In the genomic region with DNA sequence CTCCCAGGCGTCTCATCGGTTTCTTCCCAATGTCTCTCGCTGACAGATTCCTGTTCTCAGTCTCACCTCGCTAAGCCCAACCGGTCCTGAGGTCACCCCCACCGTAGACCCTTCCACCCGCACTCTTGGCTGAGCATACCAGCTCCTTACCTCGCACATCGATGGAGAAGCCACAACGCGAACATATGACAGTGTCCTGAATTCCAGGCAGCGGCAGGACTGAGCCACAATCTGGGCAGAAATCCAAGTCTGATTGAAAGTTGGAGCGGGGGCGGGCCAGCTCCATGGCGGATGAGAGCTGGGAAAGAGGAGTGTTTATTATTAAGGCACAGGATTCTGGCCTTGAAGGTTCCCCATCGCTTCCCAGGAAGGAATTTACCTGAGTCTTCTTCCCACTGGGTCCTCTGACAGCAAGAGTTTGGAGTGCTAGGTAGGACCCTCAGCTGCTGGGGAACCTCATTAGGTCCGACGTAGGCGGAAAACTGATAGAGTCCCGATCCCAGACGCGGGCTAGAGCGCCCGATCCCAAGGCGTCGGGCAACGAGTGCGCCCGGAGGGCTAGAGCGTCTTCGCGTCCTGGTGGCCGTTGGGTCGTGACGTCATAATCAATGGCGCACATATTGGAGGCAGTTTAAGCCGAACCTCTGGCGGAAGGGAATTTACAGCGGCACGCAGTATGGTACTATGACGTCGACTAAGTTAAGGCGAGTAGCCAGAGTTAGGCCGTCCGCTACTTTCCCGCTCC, we compare ENCODE assay signal across 8 mouse cellular contexts. TPM values are rescaled to one million over a fixed set of nuclear protein-coding genes. Genes with fewer than 3 reads are reported as not detected.
A peak's percentile ranks its signal among the peaks of the same experiment; 100 is the strongest.
DNase-seq lines count a peak whose midpoint lies in the region; ATAC-seq and TF ChIP-seq lines count a peak whose summit lies in the region.

A gene (minus strand): TSS at position 561 of the 745 bp plus-strand sequence.
A gene (plus strand): TSS at position 594 of the 745 bp plus-strand sequence.

- no peaks in the 10 kb centered on the region for H3K27me3 ChIP-seq in megakaryocyte, embryonic 14.5 days (replicated peaks)

- H3K36me3 ChIP-seq in megakaryocyte, embryonic 14.5 days (replicated peaks; ENCODE audit: low read length), result peaks cover 38% of the 10 kb centered on the region

- H3K27ac ChIP-seq in cortical plate, adult 2 months (ENCODE audit: insufficient read depth, low read length), result peak within 1 kb of the TSS; percentile 39

- H3K4me3 ChIP-seq in cortical plate, adult 2 months (ENCODE audit: insufficient read depth, low read length), result peak within 1 kb of the TSS; percentile 91
- H3K4me3 ChIP-seq in megakaryocyte, embryonic 14.5 days (replicated peaks), result peak within 1 kb of the TSS; percentile 96

- DNase-seq in gastrocnemius, adult 8-10 months (ENCODE audit: low spot score in 2 of 2), result peak; percentile 90 to 94
- DNase-seq in hindlimb bud, embryonic 11.5 days (ENCODE audit: extremely low spot score, low read depth, low spot score), result peak; percentile 96
- DNase-seq in left cerebral cortex, adult 8-10 months (ENCODE audit: low spot score in 2 of 2), result peak; percentile 91 to 96
- peak; percentile 97 to 98 for DNase-seq in right cerebral cortex, postnatal 10 days (ENCODE audit: low spot score in 2 of 2)
- DNase-seq in urinary bladder, postnatal 25 days (ENCODE audit: low spot score), result peak; percentile 89

- peak; percentile 74 for TF ChIP-seq POLR2A in cortical plate, adult 2 months (IDR thresholded peaks at IDR 0.05; ENCODE audit: extremely low read depth, insufficient read depth, low read length)

- H3K9me3 ChIP-seq in megakaryocyte, embryonic 14.5 days, result no peaks in the 10 kb centered on the region

- no peak for TF ChIP-seq CTCF in cortical plate, adult 2 months (IDR thresholded peaks at IDR 0.05; ENCODE audit: extremely low read depth, insufficient read depth, low read length)

- peak; percentile 97 for ATAC-seq in activated CD4-positive, CD25-positive, alpha-beta regulatory T cell, adult 4 months

- peaks cover 2% of the 10 kb centered on the region; the same call in 1 of the 2 replicates for H3K4me1 ChIP-seq in cortical plate, adult 2 months (ENCODE audit: control insufficient read depth, insufficient read depth, low read length)
- peaks cover 21% of the 10 kb centered on the region for H3K4me1 ChIP-seq in megakaryocyte, embryonic 14.5 days

RNA-seq across cellular contexts. Expression of the first gene that starts in this region (rescaled TPM):
- 10 to 100 TPM; 72.7 to 81.5 TPM for polyA plus RNA-seq in activated CD4-positive, CD25-positive, alpha-beta regulatory T cell, adult 4 months (2017; shearing (Covaris generic))
- 36.9 and 37.2 TPM in 2 replicates for polyA plus RNA-seq in cortical plate, adult 2 months (2012; rRNA removed)
- total RNA-seq in gastrocnemius, adult 8-10 months (2022), result 10 to 100 TPM; 17.7 to 22.3 (median 20.0) TPM
- 10 to 100 TPM; 23.9 to 39.6 (median 33.0) TPM for total RNA-seq in left cerebral cortex, adult 8-10 months (2022)
- polyA plus RNA-seq in megakaryocyte, embryonic 14.5 days (2012; ENCODE audit: insufficient read depth, low replicate concordance), result 2.1 and 2.6 TPM in 2 replicates

RNA-seq across cellular contexts. Expression of the second gene that starts in this region (rescaled TPM):
- polyA plus RNA-seq in activated CD4-positive, CD25-positive, alpha-beta regulatory T cell, adult 4 months (2017; shearing (Covaris generic)), result 1 to 10 TPM; 4.9 to 5.4 TPM
- 5.4 and 7.1 TPM in 2 replicates for polyA plus RNA-seq in cortical plate, adult 2 months (2012; rRNA removed)
- 10 to 100 TPM; 17.9 to 22.6 (median 20.6) TPM for total RNA-seq in gastrocnemius, adult 8-10 months (2022)
- 1 to 10 TPM; 4.7 to 7.3 (median 6.6) TPM for total RNA-seq in left cerebral cortex, adult 8-10 months (2022)
- 0.85 TPM in 1 of 2 replicates, not detected in the other for polyA plus RNA-seq in megakaryocyte, embryonic 14.5 days (2012; ENCODE audit: insufficient read depth, low replicate concordance)

Comparison
In these comparisons a context has a peak if more than half of its experiments do, and no peak if none do; other contexts are left out.
1. Peak in every context shown above with its lines: DNase-seq, ATAC-seq, H3K4me3 ChIP-seq and H3K27ac ChIP-seq.
2. RNA of the first gene that starts in this region (polyA plus RNA-seq): 72.7 to 81.5 TPM in activated CD4-positive, CD25-positive, alpha-beta regulatory T cell, adult 4 months and 36.9 to 37.2 TPM in cortical plate, adult 2 months; 2.1 to 2.6 TPM in megakaryocyte, embryonic 14.5 days; every median in the first group is over 10 times any median in the second.